Mouse (Mus musculus): ENCODE results near the gene Fam168b. TPM values are rescaled to one million over a fixed set of nuclear protein-coding genes. Genes with fewer than 3 reads are reported as not detected.

Gene Fam168b
- polyA plus RNA-seq (2014; fragmentation: Illumina TruSeq; extraction: RNeasy Lipid Tissue Mini Kit (QIAGEN cat#74804); ENCODE audit: low read depth, low replicate concordance), result 21.8 TPM

DNA sequence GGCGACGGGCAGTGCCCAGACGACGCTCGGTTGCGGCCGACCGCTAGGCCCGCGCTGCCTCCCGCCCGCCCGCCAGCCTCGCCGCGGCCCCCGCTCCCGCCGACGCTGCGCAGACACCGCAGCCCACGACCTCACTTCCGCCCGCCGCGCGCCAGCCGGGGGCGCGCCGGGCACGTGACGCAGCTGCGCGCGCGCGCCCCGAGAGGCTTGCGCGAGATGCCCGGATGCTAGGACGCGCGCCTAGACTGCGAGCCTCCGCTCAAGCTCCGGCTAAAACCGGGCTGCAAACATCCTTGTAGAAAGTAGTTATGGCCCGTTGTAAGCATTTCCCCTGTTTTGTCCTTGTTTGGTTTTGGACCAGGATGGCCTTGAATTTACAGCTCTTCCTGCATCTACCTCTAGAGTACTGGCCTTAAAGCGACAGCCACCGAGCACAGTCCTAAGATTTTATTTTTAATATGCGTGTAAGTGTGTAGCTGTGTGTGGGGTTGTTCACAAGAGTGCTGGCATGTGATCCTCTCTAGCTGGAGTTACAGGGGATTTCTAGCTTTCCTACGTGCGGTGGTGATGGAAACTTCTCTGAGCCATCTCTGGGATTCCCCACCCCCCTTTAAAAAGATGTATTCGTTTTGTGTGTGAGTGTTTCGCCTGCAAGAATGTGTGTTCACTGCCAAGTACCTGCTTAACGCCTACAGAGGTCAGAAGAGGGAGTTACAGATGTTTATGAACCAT is at the start of gene Fam168b:
TSS of gene Fam168b (minus strand) at position 179 of the 732 bp plus-strand sequence.

DNA sequence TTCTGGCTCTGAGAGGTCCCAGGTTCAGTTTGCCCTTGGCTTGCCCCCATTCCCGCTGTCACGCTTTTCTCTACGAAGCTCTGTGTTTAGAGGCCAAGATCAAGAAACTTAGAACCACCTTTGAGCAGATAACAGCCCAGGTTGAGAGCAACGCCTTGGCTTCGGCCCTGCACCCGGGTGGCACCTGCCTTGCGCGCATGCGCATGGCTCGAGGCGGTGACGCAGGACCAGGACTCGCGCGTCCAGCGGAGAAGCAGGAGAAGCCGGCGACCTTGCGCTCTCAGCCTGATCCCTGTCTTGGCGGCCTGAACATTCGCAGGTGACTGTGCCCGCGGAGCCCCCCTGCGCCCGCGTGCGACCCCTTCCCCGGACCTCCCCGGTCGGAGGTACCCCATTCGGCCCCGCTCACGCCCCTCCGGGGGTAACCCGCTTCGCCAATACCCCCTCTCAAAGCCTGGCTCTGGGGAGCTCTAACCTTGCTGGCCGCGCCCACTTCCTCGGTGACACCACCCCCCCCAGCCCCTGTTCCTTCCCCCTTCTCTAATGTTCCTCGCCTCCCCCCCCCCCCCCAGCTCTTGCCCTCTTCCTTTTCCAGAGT is 7.0 kb upstream of the Fam168b start, which contains the start of gene Plekhb2:
TSS of gene Plekhb2 (plus strand) at position 232 of the 598 bp plus-strand sequence.

Other genes with a start within 250 kb of the Fam168b start
- 9.2 TPM for gene Plekhb2, start 6.9 kb upstream of the Fam168b start, polyA plus RNA-seq (2014; fragmentation: Illumina TruSeq; extraction: RNeasy Lipid Tissue Mini Kit (QIAGEN cat#74804); ENCODE audit: low read depth, low replicate concordance)